Mouse (Mus musculus) midbrain, embryonic 14.5 days (tissue): ENCODE data around the gene Nup205. TPM values are rescaled to one million over a fixed set of nuclear protein-coding genes. Genes with fewer than 3 reads are reported as not detected.
A peak's percentile ranks its signal among the peaks of the same experiment; 100 is the strongest.

ENCODE experiments used
- ATAC-seq: fragments of 200-750 bp; cut with Nextera tagmentation; 2 replicates; pipeline ENCODE4 v1.8.0; 2017; ENCODE audit warnings: moderate number of reproducible peaks, moderate library complexity; ENCODE audit not compliant: low FRiP score, low TSS enrichment
- DNase-seq: peaks from one replicate; pipeline ENCODE4 v3.0.0-alpha.2; 2015
- H3K27ac ChIP-seq: fragments of 300-500 bp; sonication (generic); replicated peaks from 2 replicates; pipeline ENCODE4 v1.5.1; 2014; ENCODE audit warnings: mild to moderate bottlenecking, low read depth, low read length, moderate library complexity
- H3K27me3 ChIP-seq: fragments of 300-500 bp; sonication (generic); 2 replicates; pipeline ENCODE4 v1.6.1; 2014; ENCODE audit warnings: low read length, control low read depth, mixed read lengths; ENCODE audit not compliant: control insufficient read depth, insufficient read depth
- H3K36me3 ChIP-seq: fragments of 300-500 bp; sonication (generic); 2 replicates; pipeline ENCODE4 v1.6.1; 2014; ENCODE audit warnings: low read length, control low read depth; ENCODE audit not compliant: control insufficient read depth, insufficient read depth
- H3K4me1 ChIP-seq: fragments of 300-500 bp; sonication (generic); 2 replicates; pipeline ENCODE4 v1.6.1; 2014; ENCODE audit warnings: mild to moderate bottlenecking, antibody characterized with exemption, low read length, control low read depth; ENCODE audit not compliant: control insufficient read depth, insufficient read depth
- H3K4me2 ChIP-seq: fragments of 300-500 bp; sonication (generic); 2 replicates; pipeline ENCODE4 v1.6.1; 2014; ENCODE audit warnings: mild to moderate bottlenecking, low read length, moderate library complexity
- H3K4me3 ChIP-seq: fragments of 300-500 bp; sonication (generic); replicated peaks from 2 replicates; pipeline ENCODE4 v1.5.1; 2014; ENCODE audit warnings: low read depth, low read length
- H3K9ac ChIP-seq: fragments of 300-500 bp; sonication (generic); replicated peaks from 2 replicates; pipeline ENCODE4 v1.6.1; 2014; ENCODE audit warnings: mild to moderate bottlenecking, low read length, moderate library complexity
- H3K9me3 ChIP-seq: fragments of 300-500 bp; sonication (generic); 2 replicates; pipeline ENCODE4 v1.6.1; 2016; ENCODE audit warnings: low read length, control low read depth, mixed read lengths; ENCODE audit not compliant: control insufficient read depth
- WGBS: fragments of 180-500 bp; shearing (Covaris S2); extraction: QIAGEN DNeasy Blood & Tissue Kit; methylation state at CpG from one replicate; pipeline ENCODE4 v1.1.7; 2014; 5-methylcytosine and 5-hydroxymethylcytosine counted together
- polyA plus RNA-seq: library from polyadenylated mRNA; unstranded; fragments of >200 nt; fragmentation: Nextera tagmentation; extraction: Ambion mirVana; gene quantifications from 2 replicates; pipeline ENCODE4 v1.2.1, GENCODE M21; 2014

Nup205 gene
- polyA plus RNA-seq, 1 experiment from 2014 or later, result 37.0 TPM

DNA sequence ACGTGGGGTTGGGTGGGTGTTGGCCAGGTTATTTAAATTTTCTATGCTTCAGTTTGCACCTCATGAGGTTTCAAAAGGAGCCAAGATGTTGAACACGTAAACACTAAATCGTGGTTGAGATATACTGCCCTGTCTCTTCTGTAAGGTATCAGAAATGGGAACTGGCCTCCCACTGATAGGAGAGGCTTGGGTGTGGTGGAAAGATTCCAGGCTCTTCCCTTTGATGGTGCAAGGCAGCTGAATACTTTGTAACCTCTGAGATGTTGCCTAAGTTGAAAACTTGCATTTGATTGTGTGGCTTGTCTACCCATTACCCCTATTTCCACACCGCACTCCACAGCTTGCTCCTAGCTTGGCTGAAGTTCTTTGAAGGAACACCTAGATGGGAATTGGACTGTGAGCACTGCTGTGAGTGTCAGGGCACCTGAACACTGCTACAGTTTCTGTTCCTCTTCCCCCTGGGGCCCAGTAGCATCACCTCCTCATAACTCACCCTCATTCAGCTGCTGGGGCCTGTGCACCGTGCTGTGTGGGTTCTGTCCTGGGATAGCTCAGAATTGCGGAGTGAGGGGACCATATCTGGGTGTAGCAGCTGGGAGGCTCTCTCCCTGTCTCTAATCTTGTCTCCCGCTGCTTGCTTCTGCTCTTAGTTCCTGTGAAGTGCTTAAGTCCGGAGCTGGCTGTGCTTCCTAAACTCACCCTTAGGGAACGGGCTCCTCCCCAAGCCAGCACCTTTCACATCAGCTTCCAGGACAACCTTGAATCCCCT, 77.1 kb downstream of the Nup205 start:
- Histone ChIP-seq H3K4me3 (no peak overlapping the region), H3K36me3 (no peaks in the 10 kb centered on the region), H3K27me3 (no peaks in the 10 kb centered on the region), H3K27ac (no peak overlapping the region), H3K9me3 (no peaks in the 10 kb centered on the region), H3K4me1 (peaks cover 23% of the 10 kb centered on the region), H3K9ac (no peak overlapping the region), H3K4me2 (peak overlapping the region; percentile 72)
- DNase-seq, result no peak
- ATAC-seq, result no peak
- 56% methylated on average over 9 of the region's 9 CpGs for WGBS

GRCm38 (mm10) chr6:35255017-35255416, 77.8 kb downstream of the Nup205 start:
- 82% methylated on average over 12 of the region's 12 CpGs for WGBS
- H3K4me3 ChIP-seq, result no peak overlapping the region
- peaks cover 23% of the 10 kb centered on the region for H3K4me1 ChIP-seq
- no peaks in the 10 kb centered on the region for H3K36me3 ChIP-seq
- DNase-seq (no peak), ATAC-seq (no peak)
- no peak overlapping the region for H3K27ac ChIP-seq
- H3K27me3 ChIP-seq, result no peaks in the 10 kb centered on the region
- no peaks in the 10 kb centered on the region for H3K9me3 ChIP-seq
- H3K9ac ChIP-seq, result no peak overlapping the region; the same call in 1 of the 2 replicates
- peak overlapping the region; percentile 72; the same call in 1 of the 2 replicates for H3K4me2 ChIP-seq

- peaks cover 7% of the 10 kb centered on the region for H3K36me3 ChIP-seq
- H3K9ac ChIP-seq, result no peak overlapping the region
- no peaks in the 10 kb centered on the region for H3K9me3 ChIP-seq
- H3K4me3 ChIP-seq, result no peak overlapping the region
- DNase-seq (no peak), ATAC-seq (no peak)
- H3K4me1 ChIP-seq, result peaks cover 23% of the 10 kb centered on the region
- H3K27ac ChIP-seq, result no peak overlapping the region
- H3K27me3 ChIP-seq, result no peaks in the 10 kb centered on the region
- no peak overlapping the region for H3K4me2 ChIP-seq
- 91% methylated on average over 7 of the region's 7 CpGs for WGBS
Observed at GRCm38 (mm10) chr6:35256691-35257090, 79.5 kb downstream of the Nup205 start.

DNA sequence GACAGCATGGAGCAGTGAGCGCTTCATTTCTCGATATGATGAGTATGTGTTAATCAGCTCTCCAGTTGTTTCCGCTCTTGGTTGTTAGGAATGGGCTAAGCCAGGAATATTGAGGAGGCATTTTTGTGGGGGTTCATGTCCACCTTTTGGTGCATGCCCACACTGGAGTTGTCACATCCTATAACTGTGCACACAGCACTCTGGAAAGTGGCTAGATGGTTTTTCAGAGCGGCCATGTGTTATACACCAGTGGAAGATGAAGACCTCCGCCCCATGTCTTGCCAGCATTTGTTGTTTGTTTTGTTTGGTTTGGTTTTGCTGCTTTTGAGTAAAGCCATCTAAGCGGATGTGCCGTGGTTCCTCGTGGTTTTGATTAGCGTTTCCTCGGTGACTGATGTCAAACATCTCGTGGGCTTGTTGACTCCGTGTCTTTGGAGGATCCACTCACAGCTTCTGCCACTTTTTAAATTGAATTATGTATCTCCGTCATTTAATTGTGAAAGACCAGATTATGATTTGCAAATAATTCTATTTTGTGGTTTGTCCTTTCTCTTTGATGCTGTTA, 80.5 kb downstream of the Nup205 start:
- Histone ChIP-seq H3K27ac (no peak overlapping the region), H3K4me2 (no peak overlapping the region), H3K27me3 (no peaks in the 10 kb centered on the region), H3K36me3 (peaks cover 11% of the 10 kb centered on the region), H3K9ac (no peak overlapping the region), H3K9me3 (no peaks in the 10 kb centered on the region), H3K4me3 (no peak overlapping the region), H3K4me1 (peaks cover 23% of the 10 kb centered on the region)
- ATAC-seq (no peak), DNase-seq (no peak)
- 92% methylated on average over 13 of the region's 13 CpGs for WGBS

GRCm38 (mm10) chr6:35258922-35259321, 81.7 kb downstream of the Nup205 start:
- Histone ChIP-seq H3K27ac (no peak overlapping the region), H3K4me2 (no peak overlapping the region), H3K27me3 (no peaks in the 10 kb centered on the region), H3K36me3 (peaks cover 19% of the 10 kb centered on the region), H3K4me3 (no peak overlapping the region), H3K4me1 (peaks cover 16% of the 10 kb centered on the region), H3K9me3 (no peaks in the 10 kb centered on the region), H3K9ac (no peak overlapping the region)
- no peak for ATAC-seq
- WGBS, result 100% methylated on average over 2 of the region's 2 CpGs
- DNase-seq, result no peak

GRCm38 (mm10) chr6:35259526-35259925, 82.3 kb downstream of the Nup205 start:
- 88% methylated on average over 5 of the region's 5 CpGs for WGBS
- no peak overlapping the region for H3K27ac ChIP-seq

GRCm38 (mm10) chr6:35260531-35260930, 83.3 kb downstream of the Nup205 start:
- no peaks in the 10 kb centered on the region for H3K27me3 ChIP-seq
- H3K36me3 ChIP-seq, result peaks cover 20% of the 10 kb centered on the region
- H3K27ac ChIP-seq, result no peak overlapping the region
- DNase-seq (no peak), ATAC-seq (no peak)
- WGBS, result 84% methylated on average over 7 of the region's 7 CpGs
- H3K4me2 ChIP-seq, result no peak overlapping the region
- no peak overlapping the region for H3K4me3 ChIP-seq
- H3K4me1 ChIP-seq, result 0 out of 2 replicates have a peak, but pooled peaks cover 2% of the 10 kb centered on the region
- no peak overlapping the region for H3K9ac ChIP-seq
- no peaks in the 10 kb centered on the region for H3K9me3 ChIP-seq

More at GRCm38 (mm10) chr6:35259526-35259925, 82.3 kb downstream of the Nup205 start:
- Histone ChIP-seq H3K4me1 (peaks cover 11% of the 10 kb centered on the region), H3K4me2 (no peak overlapping the region), H3K9me3 (no peaks in the 10 kb centered on the region), H3K27me3 (no peaks in the 10 kb centered on the region), H3K4me3 (no peak overlapping the region), H3K9ac (no peak overlapping the region), H3K36me3 (peaks cover 20% of the 10 kb centered on the region)
- DNase-seq (no peak), ATAC-seq (no peak)

- Histone ChIP-seq H3K4me3 (no peak overlapping the region), H3K27me3 (no peaks in the 10 kb centered on the region), H3K9ac (no peak overlapping the region), H3K9me3 (0 out of 2 replicates have a peak, but pooled peaks cover 3% of the 10 kb centered on the region), H3K4me2 (no peak overlapping the region), H3K4me1 (no peaks in the 10 kb centered on the region), H3K36me3 (peaks cover 20% of the 10 kb centered on the region), H3K27ac (no peak overlapping the region)
- ATAC-seq, result no peak
- no peak for DNase-seq
- WGBS, result 88% methylated on average over 15 of the region's 15 CpGs
Observed at GRCm38 (mm10) chr6:35265580-35266278, 88.5 kb downstream of the Nup205 start.
